Mouse (Mus musculus): Measurements from ENCODE around the gene Thbs4. TPM values are rescaled to one million over a fixed set of nuclear protein-coding genes. Genes with fewer than 3 reads are reported as not detected.

Thbs4 gene
- polyA plus RNA-seq, 1 experiment: not detected

DNA sequence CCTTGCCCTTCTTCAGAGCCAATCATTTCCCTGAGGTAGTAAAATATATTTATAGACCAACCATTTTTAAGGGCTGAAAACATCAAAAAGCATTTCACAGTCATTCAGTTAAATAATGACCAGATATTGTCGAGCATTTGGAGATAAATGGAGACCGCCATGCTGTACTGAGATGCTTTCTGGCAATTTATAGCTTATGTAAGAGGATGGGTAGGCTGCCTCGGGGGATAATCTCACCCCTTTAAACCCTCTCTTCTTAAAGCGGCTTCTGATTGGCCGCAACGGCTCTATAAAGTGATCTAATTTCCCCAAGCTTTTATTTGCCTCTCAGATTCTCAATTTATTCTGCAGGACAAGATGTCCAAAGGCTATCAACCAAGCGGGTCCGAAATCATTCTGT, 22.1 kb downstream of the Thbs4 start:
- Histone ChIP-seq H3K4me3 (ENCODE audit: insufficient read depth, low read depth, low read length) (no peak overlapping the region), H3K4me1 (ENCODE audit: control insufficient read depth, insufficient read depth, low read length) (no peaks in the 10 kb centered on the region), H3K27ac (ENCODE audit: insufficient read depth, low read depth, low read length) (no peak overlapping the region)
- WGBS: 90% methylated on average over 8 of the region's 8 CpGs
- TF ChIP-seq POLR2A (IDR thresholded peaks at IDR 0.05; ENCODE audit: insufficient read depth, low read depth, low read length): no peak
- no peak for TF ChIP-seq CTCF (IDR thresholded peaks at IDR 0.05; ENCODE audit: insufficient read depth, low read depth, low read length)

GRCm38 (mm10) chr13:92771566-92771965, 23.1 kb downstream of the Thbs4 start:
- no peak overlapping the region for H3K27ac ChIP-seq (ENCODE audit: insufficient read depth, low read depth, low read length)
- TF ChIP-seq POLR2A (IDR thresholded peaks at IDR 0.05; ENCODE audit: insufficient read depth, low read depth, low read length): no peak
- TF ChIP-seq CTCF (IDR thresholded peaks at IDR 0.05; ENCODE audit: insufficient read depth, low read depth, low read length): no peak
- no peak overlapping the region for H3K4me3 ChIP-seq (ENCODE audit: insufficient read depth, low read depth, low read length)
- 90% methylated on average over 5 of the region's 5 CpGs for WGBS
- no peaks in the 10 kb centered on the region for H3K4me1 ChIP-seq (ENCODE audit: control insufficient read depth, insufficient read depth, low read length)

- no peak overlapping the region for H3K27ac ChIP-seq (ENCODE audit: insufficient read depth, low read depth, low read length)
- WGBS: 85% methylated on average over 6 of the region's 6 CpGs
Observed at GRCm38 (mm10) chr13:92765454-92766242, 29.0 kb downstream of the Thbs4 start.

GRCm38 (mm10) chr13:92762322-92762721, 32.3 kb downstream of the Thbs4 start:
- TF ChIP-seq POLR2A (IDR thresholded peaks at IDR 0.05; ENCODE audit: insufficient read depth, low read depth, low read length): no peak
- TF ChIP-seq CTCF (IDR thresholded peaks at IDR 0.05; ENCODE audit: insufficient read depth, low read depth, low read length): no peak
- WGBS: 74% methylated on average over 1 of the region's 1 CpGs
- H3K4me3 ChIP-seq (ENCODE audit: insufficient read depth, low read depth, low read length): no peak overlapping the region
- H3K27ac ChIP-seq (ENCODE audit: insufficient read depth, low read depth, low read length): no peak overlapping the region
- peaks cover 9% of the 10 kb centered on the region; the same call in 1 of the 2 replicates for H3K4me1 ChIP-seq (ENCODE audit: control insufficient read depth, insufficient read depth, low read length)

More at GRCm38 (mm10) chr13:92765454-92766242, 29.0 kb downstream of the Thbs4 start:
- no peak for TF ChIP-seq POLR2A (IDR thresholded peaks at IDR 0.05; ENCODE audit: insufficient read depth, low read depth, low read length)
- no peak for TF ChIP-seq CTCF (IDR thresholded peaks at IDR 0.05; ENCODE audit: insufficient read depth, low read depth, low read length)
- no peak overlapping the region for H3K4me3 ChIP-seq (ENCODE audit: insufficient read depth, low read depth, low read length)
- 0 out of 2 replicates have a peak, but pooled peaks cover 2% of the 10 kb centered on the region for H3K4me1 ChIP-seq (ENCODE audit: control insufficient read depth, insufficient read depth, low read length)

GRCm38 (mm10) chr13:92760519-92760918, 34.1 kb downstream of the Thbs4 start:
- H3K4me1 ChIP-seq (ENCODE audit: control insufficient read depth, insufficient read depth, low read length): peaks cover 9% of the 10 kb centered on the region; the same call in 1 of the 2 replicates
- no peak overlapping the region for H3K27ac ChIP-seq (ENCODE audit: insufficient read depth, low read depth, low read length)
- no peak overlapping the region for H3K4me3 ChIP-seq (ENCODE audit: insufficient read depth, low read depth, low read length)
- 73% methylated on average over 6 of the region's 6 CpGs for WGBS
- no peak for TF ChIP-seq POLR2A (IDR thresholded peaks at IDR 0.05; ENCODE audit: insufficient read depth, low read depth, low read length)
- TF ChIP-seq CTCF (IDR thresholded peaks at IDR 0.05; ENCODE audit: insufficient read depth, low read depth, low read length): no peak

DNA sequence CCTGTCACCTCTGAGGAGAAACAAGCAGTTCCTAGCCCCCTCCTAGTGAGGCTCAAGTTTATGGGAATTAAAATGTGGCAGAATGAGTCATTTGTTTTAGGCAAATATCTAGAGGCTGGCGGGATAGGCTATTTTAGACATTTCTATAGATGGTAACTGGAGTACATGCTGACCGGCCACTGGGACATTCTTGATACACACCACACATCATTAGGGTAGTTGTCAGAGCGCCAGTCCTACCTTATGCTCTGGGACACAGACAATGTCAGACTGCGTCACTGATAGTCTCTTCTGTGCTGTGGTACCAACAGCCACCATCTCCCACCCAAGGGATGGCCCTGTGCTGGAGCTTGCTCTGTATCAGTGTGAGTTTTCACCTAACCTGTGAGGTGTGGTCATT, 35.5 kb downstream of the Thbs4 start:
- no peak for TF ChIP-seq CTCF (IDR thresholded peaks at IDR 0.05; ENCODE audit: insufficient read depth, low read depth, low read length)
- no peak for TF ChIP-seq POLR2A (IDR thresholded peaks at IDR 0.05; ENCODE audit: insufficient read depth, low read depth, low read length)
- WGBS: 69% methylated on average over 4 of the region's 4 CpGs
- Histone ChIP-seq H3K4me1 (ENCODE audit: control insufficient read depth, insufficient read depth, low read length) (peaks cover 12% of the 10 kb centered on the region), H3K27ac (ENCODE audit: insufficient read depth, low read depth, low read length) (no peak overlapping the region), H3K4me3 (ENCODE audit: insufficient read depth, low read depth, low read length) (no peak overlapping the region)

GRCm38 (mm10) chr13:92757972-92758585, 36.5 kb downstream of the Thbs4 start:
- H3K4me3 ChIP-seq (ENCODE audit: insufficient read depth, low read depth, low read length): no peak overlapping the region
- TF ChIP-seq POLR2A (IDR thresholded peaks at IDR 0.05; ENCODE audit: insufficient read depth, low read depth, low read length) (no peak), CTCF (IDR thresholded peaks at IDR 0.05; ENCODE audit: insufficient read depth, low read depth, low read length) (no peak)
- WGBS: 94% methylated on average over 12 of the region's 12 CpGs
- peaks cover 17% of the 10 kb centered on the region for H3K4me1 ChIP-seq (ENCODE audit: control insufficient read depth, insufficient read depth, low read length)
- no peak overlapping the region for H3K27ac ChIP-seq (ENCODE audit: insufficient read depth, low read depth, low read length)

- no peak for TF ChIP-seq CTCF (IDR thresholded peaks at IDR 0.05; ENCODE audit: insufficient read depth, low read depth, low read length)
- no peak for TF ChIP-seq POLR2A (IDR thresholded peaks at IDR 0.05; ENCODE audit: insufficient read depth, low read depth, low read length)
Observed at GRCm38 (mm10) chr13:92755036-92755435, 39.6 kb downstream of the Thbs4 start.

GRCm38 (mm10) chr13:92753676-92754075, 40.9 kb downstream of the Thbs4 start:
- Histone ChIP-seq H3K4me3 (ENCODE audit: insufficient read depth, low read depth, low read length) (no peak overlapping the region), H3K27ac (ENCODE audit: insufficient read depth, low read depth, low read length) (no peak overlapping the region), H3K4me1 (ENCODE audit: control insufficient read depth, insufficient read depth, low read length) (peaks cover 15% of the 10 kb centered on the region)
- 78% methylated on average over 8 of the region's 8 CpGs for WGBS
- TF ChIP-seq CTCF (IDR thresholded peaks at IDR 0.05; ENCODE audit: insufficient read depth, low read depth, low read length) (no peak), POLR2A (IDR thresholded peaks at IDR 0.05; ENCODE audit: insufficient read depth, low read depth, low read length) (no peak)

More at GRCm38 (mm10) chr13:92755036-92755435, 39.6 kb downstream of the Thbs4 start:
- H3K4me3 ChIP-seq (ENCODE audit: insufficient read depth, low read depth, low read length): no peak overlapping the region
- WGBS: 61% methylated on average over 7 of the region's 7 CpGs
- peaks cover 16% of the 10 kb centered on the region for H3K4me1 ChIP-seq (ENCODE audit: control insufficient read depth, insufficient read depth, low read length)
- no peak overlapping the region for H3K27ac ChIP-seq (ENCODE audit: insufficient read depth, low read depth, low read length)

Measured in olfactory bulb, adult 2 months (tissue).